Mouse (Mus musculus): ENCODE results near the gene Ssr3.

GRCm38 (mm10) chr3:65358841-65359240 is 33.6 kb downstream of the Ssr3 start:
- TF ChIP-seq CTCF (IDR thresholded peaks at IDR 0.05; ENCODE audit: extremely low read depth, insufficient read length, insufficient replicate concordance, low read depth, low read length) (no peak), POLR2A (IDR thresholded peaks at IDR 0.05; ENCODE audit: low read depth, low read length) (no peak)

Measured in small intestine, adult 2 months (tissue).